Mouse (Mus musculus): Measurements from ENCODE around the gene B9d2.

- no peak for TF ChIP-seq ZC3H11A (IDR thresholded peaks at IDR 0.05; ENCODE audit: borderline replicate concordance, low read depth, low read length)
- no peak for TF ChIP-seq ZNF384 (IDR thresholded peaks at IDR 0.05; ENCODE audit: low read depth, low read length)
Observed at GRCm38 (mm10) chr7:25731294-25732055, 50.9 kb downstream of the B9d2 start.
